Mouse (Mus musculus) embryonic facial prominence, embryonic 11.5 days (tissue): ENCODE measurements at regions not wholly inside any gene's neighbourhood (a gene's known extent, or its start where the extent isn't known, plus 50 kb on each side); places are given as distances from the start of the nearest gene placed in this dataset.

Experiments
- ATAC-seq: fragments of 200-750 bp; cut with Nextera tagmentation; replicated peaks from 2 replicates; pipeline ENCODE4 v1.8.0; 2017; ENCODE audit warnings: low read depth; ENCODE audit not compliant: insufficient number of reproducible peaks, low FRiP score, low TSS enrichment
- DNase-seq: peaks from one replicate; pipeline ENCODE4 v3.0.0-alpha.2; 2015; ENCODE audit warnings: low spot score
- H3K27ac ChIP-seq: fragments of 300-500 bp; sonication (generic); replicated peaks from 2 replicates; pipeline ENCODE4 v1.5.1; 2014; ENCODE audit warnings: mild to moderate bottlenecking, low read depth, low read length, control low read depth
- H3K27me3 ChIP-seq: fragments of 300-500 bp; sonication (generic); 2 replicates; pipeline ENCODE4 v1.6.1; 2014; ENCODE audit warnings: mild to moderate bottlenecking, low read length, moderate library complexity, mixed read lengths; ENCODE audit not compliant: control insufficient read depth, insufficient read depth
- H3K36me3 ChIP-seq: fragments of 300-500 bp; sonication (generic); replicated peaks from 2 replicates; pipeline ENCODE4 v1.6.1; 2014; ENCODE audit warnings: low read depth, mild to moderate bottlenecking, low read length, moderate library complexity, mixed read lengths; ENCODE audit not compliant: control insufficient read depth, insufficient read depth
- H3K4me1 ChIP-seq: fragments of 300-500 bp; sonication (generic); 2 replicates; pipeline ENCODE4 v1.6.1; 2014; ENCODE audit warnings: low read length, mixed read lengths; ENCODE audit not compliant: control insufficient read depth, insufficient read depth
- H3K4me2 ChIP-seq: fragments of 300-500 bp; sonication (generic); 2 replicates; pipeline ENCODE4 v1.6.1; 2014; ENCODE audit warnings: low read depth, mild to moderate bottlenecking, control low read depth, low read length, moderate library complexity
- H3K4me3 ChIP-seq: fragments of 300-500 bp; sonication (generic); 2 replicates; pipeline ENCODE4 v1.5.1; 2014; ENCODE audit warnings: low read depth, low read length, control low read depth
- H3K9ac ChIP-seq: fragments of 300-500 bp; sonication (generic); replicated peaks from 2 replicates; pipeline ENCODE4 v1.6.1; 2014; ENCODE audit warnings: mild to moderate bottlenecking, control low read depth, low read length
- H3K9me3 ChIP-seq: fragments of 300-500 bp; sonication (generic); replicated peaks from 2 replicates; pipeline ENCODE4 v1.6.1; 2016; ENCODE audit warnings: mild to moderate bottlenecking, low read length, inconsistent platforms, mixed read lengths; ENCODE audit not compliant: control insufficient read depth
- WGBS: fragments of 180-500 bp; shearing (Covaris S2); extraction: QIAGEN DNeasy Blood & Tissue Kit; methylation state at CpG from one replicate; pipeline ENCODE4 v1.1.7; 2014; 5-methylcytosine and 5-hydroxymethylcytosine counted together

DNA sequence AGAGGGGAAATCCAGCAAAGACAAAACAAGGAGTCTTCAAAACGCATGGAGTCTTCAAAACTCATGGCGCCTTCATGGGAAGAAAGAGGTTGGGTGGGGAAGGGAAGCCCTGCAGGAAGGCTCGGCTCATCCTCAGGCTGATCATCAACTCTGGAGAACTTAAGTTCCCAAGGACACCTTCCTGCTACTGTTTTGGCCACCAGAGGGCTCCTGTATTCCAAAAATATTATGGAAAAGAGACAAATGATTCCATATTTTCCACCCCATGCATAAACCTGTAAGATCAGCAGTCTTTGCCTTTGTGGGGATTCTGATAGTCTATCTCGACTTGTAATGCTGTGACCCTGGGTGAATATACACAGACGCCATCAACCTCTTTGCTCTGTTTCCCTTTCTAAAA, 121.7 kb upstream of the Parp11 start:
- peak; percentile 82 for DNase-seq
- ATAC-seq, result no peak

DNA sequence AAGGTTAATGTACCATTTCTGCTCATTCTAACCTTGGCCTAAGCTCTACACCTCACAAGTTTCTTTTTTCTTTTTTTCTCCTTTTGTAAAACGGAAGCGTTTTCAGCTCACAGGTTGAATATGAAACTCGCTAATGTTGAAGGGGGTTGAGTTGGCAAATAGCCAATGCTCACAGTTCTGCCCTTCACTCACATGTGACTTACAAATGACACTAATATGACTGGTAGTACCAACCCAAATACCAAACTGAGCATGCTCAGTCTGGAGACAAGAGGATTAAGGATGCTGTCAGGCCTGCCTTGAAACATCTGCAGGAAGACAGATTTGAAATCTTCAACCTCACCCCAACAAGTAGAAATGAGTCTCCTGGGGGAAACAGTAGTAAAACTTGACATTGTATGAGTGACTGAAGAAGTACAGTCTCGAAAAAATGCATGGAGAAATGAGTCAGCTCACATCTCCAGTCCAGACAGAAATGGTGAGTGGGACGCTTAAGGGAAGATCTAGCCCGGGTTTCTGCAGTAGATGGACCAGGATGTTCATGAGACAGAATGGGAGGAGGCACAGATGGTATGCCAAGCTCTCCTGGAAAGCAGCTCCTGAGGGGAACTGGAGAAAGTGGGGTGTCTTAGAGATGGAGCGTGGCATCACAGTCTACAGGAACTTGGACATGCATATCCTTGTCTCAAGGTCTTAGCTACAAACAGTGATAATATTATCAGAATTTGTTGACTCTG, 120.9 kb upstream of the Parp11 start:
- no peak overlapping the region for H3K27ac ChIP-seq
- H3K27me3 ChIP-seq, result no peaks in the 10 kb centered on the region

More for the DNA sequence above, 121.7 kb upstream of the Parp11 start:
- 44% methylated on average over 5 of the region's 5 CpGs for WGBS
- peaks cover 7% of the 10 kb centered on the region for H3K4me1 ChIP-seq
- H3K4me2 ChIP-seq, result no peak overlapping the region
- no peak overlapping the region for H3K9ac ChIP-seq
- no peaks in the 10 kb centered on the region for H3K27me3 ChIP-seq
- no peak overlapping the region for H3K27ac ChIP-seq
- H3K36me3 ChIP-seq, result no peaks in the 10 kb centered on the region
- no peaks in the 10 kb centered on the region for H3K9me3 ChIP-seq
- H3K4me3 ChIP-seq, result no peak overlapping the region

DNA sequence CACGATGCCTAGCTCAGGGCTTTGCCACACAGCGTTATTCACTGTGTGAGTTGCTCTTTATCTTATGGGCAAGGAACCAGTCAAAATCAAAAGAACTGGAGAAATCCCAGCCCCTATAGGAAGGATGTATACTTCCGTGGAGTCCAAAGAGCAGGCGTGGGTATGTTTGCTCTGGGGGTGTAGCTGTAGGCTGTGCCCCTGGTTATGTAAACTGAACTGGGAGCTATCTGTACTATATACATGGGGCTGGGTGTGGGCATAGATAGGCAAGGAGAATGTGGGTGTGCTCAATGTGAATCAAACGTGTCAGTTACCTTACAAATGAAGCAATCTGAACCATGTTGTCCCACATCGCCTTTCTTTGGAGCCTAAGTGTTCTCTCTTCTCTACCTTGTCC, 120.3 kb upstream of the Parp11 start:
- DNase-seq, result no peak
- 83% methylated on average over 6 of the region's 6 CpGs for WGBS

More for the DNA sequence above, 120.9 kb upstream of the Parp11 start:
- H3K9me3 ChIP-seq, result no peaks in the 10 kb centered on the region
- H3K36me3 ChIP-seq, result no peaks in the 10 kb centered on the region
- H3K4me2 ChIP-seq, result no peak overlapping the region
- H3K4me3 ChIP-seq, result no peak overlapping the region
- H3K9ac ChIP-seq, result no peak overlapping the region
- DNase-seq (no peak), ATAC-seq (no peak)
- H3K4me1 ChIP-seq, result peaks cover 7% of the 10 kb centered on the region
- WGBS, result 88% methylated on average over 7 of the region's 7 CpGs

DNA sequence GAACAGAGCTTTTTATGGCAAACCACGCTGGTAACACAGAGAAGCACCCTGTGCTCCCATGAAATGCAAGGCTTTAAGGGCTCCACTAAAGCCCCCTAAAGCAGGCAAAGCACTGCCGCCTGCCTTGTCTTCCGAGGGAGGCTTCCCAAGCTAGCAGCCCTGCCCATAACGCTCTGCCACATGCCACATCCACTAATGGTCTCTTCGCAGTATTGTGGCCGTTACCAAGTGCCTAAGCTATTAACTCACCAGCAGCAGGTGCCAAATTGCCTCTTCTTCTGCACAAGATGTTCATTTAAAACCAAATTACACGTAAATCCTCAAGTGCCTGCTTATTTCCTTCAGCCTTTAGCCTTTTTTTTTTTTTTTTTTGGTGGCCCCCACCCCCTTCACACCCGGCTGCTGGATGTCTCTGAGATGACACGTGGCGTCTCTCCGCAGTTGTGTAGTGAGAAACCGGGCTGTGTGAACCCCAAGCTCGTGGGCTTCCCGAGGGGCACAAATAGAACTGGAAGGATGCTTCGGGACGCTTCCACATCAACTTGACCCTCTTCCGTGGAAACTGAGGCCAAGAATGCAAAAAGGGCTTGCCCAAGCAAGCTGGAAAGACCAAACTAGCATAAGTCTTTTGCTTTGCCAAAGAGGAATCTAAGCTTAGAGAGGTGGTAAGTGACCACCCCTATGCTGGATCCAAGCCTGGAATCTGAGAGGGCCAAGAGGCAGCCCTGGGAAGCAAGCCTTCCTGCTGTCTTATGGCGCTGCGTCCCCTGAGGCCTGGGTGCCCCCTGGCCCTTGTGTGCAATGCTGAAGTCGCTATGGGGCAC, 117.2 kb upstream of the Parp11 start:
- Histone ChIP-seq H3K36me3 (no peaks in the 10 kb centered on the region), H3K9ac (peak overlapping the region; percentile 5; the same call in 1 of the 2 replicates), H3K9me3 (no peaks in the 10 kb centered on the region), H3K4me2 (peak overlapping the region; percentile 58), H3K27ac (peak overlapping the region; percentile 75), H3K4me3 (no peak overlapping the region), H3K4me1 (peaks cover 7% of the 10 kb centered on the region), H3K27me3 (no peaks in the 10 kb centered on the region)
- WGBS, result 47% methylated on average over 20 of the region's 20 CpGs
- DNase-seq (peak; percentile 27), ATAC-seq (no peak)

More for the DNA sequence above, 120.3 kb upstream of the Parp11 start:
- H3K4me3 ChIP-seq, result no peak overlapping the region
- H3K4me2 ChIP-seq, result no peak overlapping the region
- ATAC-seq, result no peak
- H3K36me3 ChIP-seq, result no peaks in the 10 kb centered on the region
- peaks cover 7% of the 10 kb centered on the region for H3K4me1 ChIP-seq
- H3K27me3 ChIP-seq, result no peaks in the 10 kb centered on the region
- H3K27ac ChIP-seq, result no peak overlapping the region
- H3K9me3 ChIP-seq, result no peaks in the 10 kb centered on the region
- H3K9ac ChIP-seq, result no peak overlapping the region

DNA sequence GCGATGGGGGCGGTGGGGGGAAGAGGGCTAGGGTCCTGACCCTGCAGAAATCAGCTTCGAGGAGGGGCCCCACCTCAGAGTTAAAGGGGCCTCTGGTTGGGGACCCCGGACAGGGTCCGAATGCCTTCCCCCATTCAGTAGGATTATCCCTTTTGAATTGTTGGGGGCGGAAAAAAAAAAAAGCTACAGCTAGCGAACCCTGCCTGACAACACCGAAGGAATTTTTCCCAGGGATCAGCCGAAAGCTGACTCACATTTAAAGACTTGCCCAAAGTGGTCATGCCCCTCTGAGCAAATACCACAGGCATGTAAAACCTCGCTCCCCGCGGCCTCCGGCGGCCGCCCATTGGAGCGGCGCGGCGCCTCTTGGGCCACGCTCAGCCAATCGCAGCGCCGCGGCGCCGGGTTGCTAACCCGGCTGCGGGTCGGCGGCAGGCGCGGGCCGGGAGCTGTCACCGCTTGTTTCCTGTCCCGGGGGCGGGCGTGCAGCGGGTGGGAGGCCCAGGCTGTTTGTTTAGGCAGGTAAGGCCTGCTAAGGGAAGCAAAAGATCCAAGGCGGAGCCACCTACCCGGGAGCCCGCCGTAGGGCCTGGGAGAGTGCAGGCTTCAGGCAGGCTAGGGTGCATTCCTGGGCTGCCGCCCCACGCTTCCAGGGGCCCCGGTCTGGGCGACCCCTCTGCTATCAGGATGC, 116.5 kb upstream of the Parp11 start:
- under 1% methylated on average over 46 of the region's 46 CpGs for WGBS
- H3K27me3 ChIP-seq, result no peaks in the 10 kb centered on the region
- H3K9me3 ChIP-seq, result no peaks in the 10 kb centered on the region

DNA sequence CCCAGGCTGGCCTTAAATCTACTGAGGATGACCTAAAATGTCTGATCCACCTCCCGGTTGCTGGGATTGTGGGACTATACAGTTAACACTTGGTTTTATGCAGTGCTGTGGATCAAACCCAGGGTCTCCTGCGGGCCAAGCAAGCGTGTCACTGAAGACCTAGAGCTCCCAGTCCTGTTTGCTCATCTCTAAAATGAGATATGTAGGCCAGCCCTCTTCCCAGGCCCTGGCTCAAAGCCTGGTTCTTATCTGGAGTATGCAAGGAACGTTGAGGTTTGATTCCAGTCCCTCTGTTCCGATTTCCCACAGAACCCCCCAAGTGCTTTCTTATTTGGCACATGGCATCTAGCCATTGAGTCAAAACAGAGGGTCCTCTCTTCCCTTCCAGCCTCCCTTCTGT, 115.5 kb upstream of the Parp11 start:
- no peak for DNase-seq

More for the DNA sequence above, 116.5 kb upstream of the Parp11 start:
- peaks cover 7% of the 10 kb centered on the region for H3K4me1 ChIP-seq
- H3K27ac ChIP-seq, result peak overlapping the region; percentile 75
- ATAC-seq (peak; percentile 92), DNase-seq (peak; percentile 96)
- peak overlapping the region; percentile 58 for H3K4me2 ChIP-seq
- no peaks in the 10 kb centered on the region for H3K36me3 ChIP-seq
- peak overlapping the region; percentile 63 for H3K9ac ChIP-seq
- H3K4me3 ChIP-seq, result peak overlapping the region; percentile 36

DNA sequence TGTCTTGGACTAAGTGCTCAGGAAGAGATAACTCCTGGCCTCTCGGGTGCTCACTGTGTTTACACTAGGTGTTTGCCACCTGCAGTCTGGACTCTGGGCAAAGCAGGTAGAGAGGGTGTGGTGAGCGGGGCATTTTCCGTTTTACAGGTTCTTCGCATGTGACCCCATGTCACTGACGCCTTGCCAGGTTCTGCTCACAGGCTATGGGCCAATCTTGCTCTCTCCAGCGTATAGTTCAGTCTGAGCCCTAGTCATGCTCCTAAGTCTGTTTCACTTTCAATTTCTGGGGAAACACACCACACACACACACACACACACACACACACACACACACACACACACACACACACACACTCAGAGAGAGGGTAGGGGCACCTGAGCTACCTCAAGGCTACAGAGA, 112.4 kb upstream of the Parp11 start:
- no peak overlapping the region for H3K9ac ChIP-seq
- no peak overlapping the region for H3K27ac ChIP-seq
- H3K4me2 ChIP-seq, result no peak overlapping the region
- no peak overlapping the region for H3K4me3 ChIP-seq
- H3K9me3 ChIP-seq, result no peaks in the 10 kb centered on the region
- 89% methylated on average over 6 of the region's 6 CpGs for WGBS
- DNase-seq (no peak), ATAC-seq (no peak)
- H3K36me3 ChIP-seq, result no peaks in the 10 kb centered on the region
- H3K27me3 ChIP-seq, result no peaks in the 10 kb centered on the region
- peaks cover 11% of the 10 kb centered on the region for H3K4me1 ChIP-seq

More for the DNA sequence above, 115.5 kb upstream of the Parp11 start:
- no peak overlapping the region for H3K4me2 ChIP-seq
- H3K4me1 ChIP-seq, result peaks cover 7% of the 10 kb centered on the region
- H3K27me3 ChIP-seq, result no peaks in the 10 kb centered on the region
- ATAC-seq, result no peak
- 89% methylated on average over 5 of the region's 5 CpGs for WGBS
- no peaks in the 10 kb centered on the region for H3K9me3 ChIP-seq
- H3K9ac ChIP-seq, result no peak overlapping the region
- peak overlapping the region; percentile 43; the same call in 1 of the 2 replicates for H3K27ac ChIP-seq
- no peak overlapping the region for H3K4me3 ChIP-seq
- no peaks in the 10 kb centered on the region for H3K36me3 ChIP-seq
